Mouse (Mus musculus): Measurements from ENCODE around the gene Ndufs7. TPM values are rescaled to one million over a fixed set of nuclear protein-coding genes. Genes with fewer than 3 reads are reported as not detected.

The Ndufs7 gene
- total and polyA plus RNA-seq, 2 experiments from 2014 or later, result 162 to 343 TPM

DNA sequence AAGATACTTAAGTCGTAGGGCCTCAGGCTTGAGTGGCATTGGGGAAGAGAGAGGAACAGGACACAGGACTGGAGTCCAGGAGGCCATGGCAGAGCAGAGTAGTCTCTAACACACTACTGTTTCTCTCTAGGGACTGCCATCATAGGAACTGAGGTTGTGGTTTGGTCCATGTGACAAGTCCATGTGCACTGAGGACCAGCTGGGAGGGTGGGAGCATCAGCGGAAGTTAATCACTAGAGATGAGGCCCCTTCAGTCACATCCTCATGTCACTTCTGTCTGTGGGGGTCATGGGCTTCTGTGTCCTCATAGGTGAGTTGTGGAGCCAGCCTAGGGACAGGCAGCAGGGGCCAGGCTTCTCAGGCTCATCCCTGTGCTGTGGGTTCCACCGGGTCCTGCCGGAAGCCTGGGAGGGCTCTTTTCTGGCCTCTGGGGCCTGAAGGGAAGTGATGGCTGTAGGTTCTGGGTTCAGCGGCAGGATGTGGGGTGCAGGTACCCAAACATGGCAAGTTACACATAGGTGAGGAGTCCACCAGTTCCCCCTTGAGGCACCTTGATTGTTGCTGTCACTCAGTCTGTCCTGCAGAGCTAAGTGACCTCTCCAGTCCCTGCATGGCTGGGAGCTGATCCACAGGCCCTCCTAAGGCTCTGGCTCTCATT is 22.4 kb downstream of the Ndufs7 start:
- Histone ChIP-seq H3K36me3 (ENCODE audit: insufficient read depth) (peaks cover 12% of the 10 kb centered on the region; the same call in 1 of the 2 replicates), H3K4me3 (ENCODE audit: low read depth, low read length) (no peak overlapping the region), H3K27ac (ENCODE audit: low read depth, low read length) (no peak overlapping the region), H3K4me1 (ENCODE audit: insufficient read depth) (peaks cover 15% of the 10 kb centered on the region), H3K4me2 (ENCODE audit: low read depth) (no peak overlapping the region), H3K9ac (no peak overlapping the region), H3K9me3 (ENCODE audit: low read length) (no peaks in the 10 kb centered on the region), H3K27me3 (ENCODE audit: insufficient read depth, low read length) (no peaks in the 10 kb centered on the region)
- TF ChIP-seq CTCF (IDR thresholded peaks at IDR 0.05; ENCODE audit: low read depth), result no peak
- no peak for ATAC-seq
- WGBS, result 90% methylated on average over 5 of the region's 5 CpGs
- no peak for DNase-seq

- H3K27me3 ChIP-seq (ENCODE audit: insufficient read depth, low read length), result no peaks in the 10 kb centered on the region
- no peak overlapping the region for H3K9ac ChIP-seq
- H3K9me3 ChIP-seq (ENCODE audit: low read length), result no peaks in the 10 kb centered on the region
- no peak overlapping the region for H3K4me2 ChIP-seq (ENCODE audit: low read depth)
- H3K4me1 ChIP-seq (ENCODE audit: insufficient read depth), result peaks cover 9% of the 10 kb centered on the region
- ATAC-seq, result no peak
- 90% methylated on average over 8 of the region's 8 CpGs for WGBS
- peaks cover 14% of the 10 kb centered on the region for H3K36me3 ChIP-seq (ENCODE audit: insufficient read depth)
- DNase-seq, result no peak
- no peak for TF ChIP-seq CTCF (IDR thresholded peaks at IDR 0.05; ENCODE audit: low read depth)
- no peak overlapping the region for H3K27ac ChIP-seq (ENCODE audit: low read depth, low read length)
- no peak overlapping the region for H3K4me3 ChIP-seq (ENCODE audit: low read depth, low read length)
These were observed 23.1 kb downstream of the Ndufs7 start for GRCm38 (mm10) chr10:80271870-80272585.

GRCm38 (mm10) chr10:80273847-80274246 is 24.9 kb downstream of the Ndufs7 start:
- DNase-seq (no peak), ATAC-seq (no peak)
- Histone ChIP-seq H3K36me3 (ENCODE audit: insufficient read depth) (peaks cover 33% of the 10 kb centered on the region), H3K9me3 (ENCODE audit: low read length) (no peaks in the 10 kb centered on the region), H3K4me1 (ENCODE audit: insufficient read depth) (no peaks in the 10 kb centered on the region), H3K27ac (ENCODE audit: low read depth, low read length) (no peak overlapping the region), H3K4me3 (ENCODE audit: low read depth, low read length) (no peak overlapping the region), H3K9ac (no peak overlapping the region), H3K4me2 (ENCODE audit: low read depth) (no peak overlapping the region), H3K27me3 (ENCODE audit: insufficient read depth, low read length) (no peaks in the 10 kb centered on the region)
- WGBS, result 87% methylated on average over 3 of the region's 3 CpGs
- no peak for TF ChIP-seq CTCF (IDR thresholded peaks at IDR 0.05; ENCODE audit: low read depth)

DNA sequence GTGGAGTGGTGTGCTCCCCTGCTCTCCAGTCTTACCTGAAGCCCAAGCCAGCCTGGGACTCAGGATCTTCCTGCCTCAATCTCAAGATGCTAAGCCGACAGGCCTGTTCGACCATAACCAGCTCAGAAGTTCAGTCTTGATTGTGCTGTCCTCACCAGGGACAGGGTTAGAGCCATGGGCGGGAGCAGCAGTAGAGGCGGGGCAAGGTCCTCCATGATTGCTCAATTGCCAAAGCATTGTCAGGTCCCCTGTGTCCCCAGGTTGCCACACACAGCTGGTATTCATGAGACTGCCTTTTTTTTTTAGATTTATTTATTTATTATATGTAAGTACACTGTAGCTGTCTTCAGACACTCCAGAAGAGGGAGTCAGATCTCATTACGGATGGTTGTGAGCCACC is 27.3 kb downstream of the Ndufs7 start:
- Histone ChIP-seq H3K9me3 (ENCODE audit: low read length) (no peaks in the 10 kb centered on the region), H3K4me1 (ENCODE audit: insufficient read depth) (no peaks in the 10 kb centered on the region), H3K4me2 (ENCODE audit: low read depth) (no peak overlapping the region), H3K4me3 (ENCODE audit: low read depth, low read length) (no peak overlapping the region), H3K27me3 (ENCODE audit: insufficient read depth, low read length) (no peaks in the 10 kb centered on the region), H3K36me3 (ENCODE audit: insufficient read depth) (peaks cover 55% of the 10 kb centered on the region), H3K27ac (ENCODE audit: low read depth, low read length) (no peak overlapping the region), H3K9ac (no peak overlapping the region)
- WGBS, result 91% methylated on average over 5 of the region's 5 CpGs
- TF ChIP-seq CTCF (IDR thresholded peaks at IDR 0.05; ENCODE audit: low read depth), result no peak
- ATAC-seq (no peak), DNase-seq (no peak)

DNA sequence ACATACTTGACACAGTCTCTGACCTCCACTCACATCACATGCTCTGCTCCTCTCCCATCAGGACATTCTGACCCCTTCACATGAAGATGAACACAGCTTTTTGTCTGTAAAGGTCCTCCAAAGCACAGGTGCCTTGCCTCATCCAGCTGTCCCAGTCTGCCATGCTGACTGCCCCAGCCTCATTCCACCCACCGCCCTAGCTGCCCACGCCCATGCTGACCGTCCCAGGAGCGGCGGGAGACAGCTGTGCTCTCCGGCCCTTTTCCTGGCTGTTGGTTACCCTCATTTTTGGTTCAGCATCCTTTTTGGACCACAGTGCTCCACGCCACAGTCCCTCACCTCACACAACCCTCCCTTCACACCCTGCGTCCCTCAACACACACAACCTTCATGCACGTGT is 29.5 kb downstream of the Ndufs7 start:
- no peak for TF ChIP-seq CTCF (IDR thresholded peaks at IDR 0.05; ENCODE audit: low read depth)
- H3K36me3 ChIP-seq (ENCODE audit: insufficient read depth), result peaks cover 73% of the 10 kb centered on the region
- WGBS, result 93% methylated on average over 9 of the region's 9 CpGs

DNA sequence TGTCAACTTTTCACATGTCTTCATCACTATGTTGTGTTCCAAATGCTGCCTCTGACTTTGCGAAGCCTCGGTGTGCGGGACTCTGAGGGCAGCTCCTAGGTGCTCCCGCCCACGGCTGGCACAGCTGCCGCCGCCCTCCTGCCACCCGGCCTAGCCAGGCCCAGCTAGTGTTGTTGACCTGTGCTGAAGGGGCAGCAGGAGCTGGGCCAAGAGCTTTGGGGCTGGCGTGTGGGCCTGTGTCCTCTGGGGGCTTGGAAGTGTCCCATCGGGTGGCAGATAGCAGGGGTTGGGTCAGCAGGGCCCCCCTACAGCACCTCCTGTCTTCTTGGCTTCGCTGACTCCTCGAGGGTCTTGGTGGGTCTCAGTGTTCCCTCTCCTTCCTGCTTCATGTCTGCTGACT is 30.4 kb downstream of the Ndufs7 start:
- 92% methylated on average over 12 of the region's 12 CpGs for WGBS
- no peak for TF ChIP-seq CTCF (IDR thresholded peaks at IDR 0.05; ENCODE audit: low read depth)
- no peak overlapping the region for H3K27ac ChIP-seq (ENCODE audit: low read depth, low read length)
- peaks cover 82% of the 10 kb centered on the region for H3K36me3 ChIP-seq (ENCODE audit: insufficient read depth)
- ATAC-seq (no peak), DNase-seq (no peak)
- no peak overlapping the region for H3K4me2 ChIP-seq (ENCODE audit: low read depth)
- no peak overlapping the region for H3K9ac ChIP-seq
- H3K9me3 ChIP-seq (ENCODE audit: low read length), result no peaks in the 10 kb centered on the region
- no peaks in the 10 kb centered on the region for H3K27me3 ChIP-seq (ENCODE audit: insufficient read depth, low read length)
- H3K4me3 ChIP-seq (ENCODE audit: low read depth, low read length), result no peak overlapping the region
- H3K4me1 ChIP-seq (ENCODE audit: insufficient read depth), result no peaks in the 10 kb centered on the region

More for the DNA sequence above, 29.5 kb downstream of the Ndufs7 start:
- Histone ChIP-seq H3K9ac (no peak overlapping the region), H3K27me3 (ENCODE audit: insufficient read depth, low read length) (no peaks in the 10 kb centered on the region), H3K4me3 (ENCODE audit: low read depth, low read length) (no peak overlapping the region), H3K9me3 (ENCODE audit: low read length) (no peaks in the 10 kb centered on the region), H3K4me2 (ENCODE audit: low read depth) (no peak overlapping the region), H3K27ac (ENCODE audit: low read depth, low read length) (no peak overlapping the region), H3K4me1 (ENCODE audit: insufficient read depth) (no peaks in the 10 kb centered on the region)
- no peak for ATAC-seq
- no peak for DNase-seq

GRCm38 (mm10) chr10:80281304-80281703 is 32.4 kb downstream of the Ndufs7 start:
- H3K4me3 ChIP-seq (ENCODE audit: low read depth, low read length), result no peak overlapping the region
- WGBS, result 89% methylated on average over 7 of the region's 7 CpGs
- H3K4me2 ChIP-seq (ENCODE audit: low read depth), result no peak overlapping the region
- no peak for TF ChIP-seq CTCF (IDR thresholded peaks at IDR 0.05; ENCODE audit: low read depth)
- H3K27me3 ChIP-seq (ENCODE audit: insufficient read depth, low read length), result no peaks in the 10 kb centered on the region
- H3K36me3 ChIP-seq (ENCODE audit: insufficient read depth), result peaks cover 88% of the 10 kb centered on the region
- H3K9ac ChIP-seq, result no peak overlapping the region
- ATAC-seq (no peak), DNase-seq (no peak)
- no peaks in the 10 kb centered on the region for H3K9me3 ChIP-seq (ENCODE audit: low read length)
- no peak overlapping the region for H3K27ac ChIP-seq (ENCODE audit: low read depth, low read length)
- H3K4me1 ChIP-seq (ENCODE audit: insufficient read depth), result no peaks in the 10 kb centered on the region

Data from forebrain, postnatal 0 days (tissue).